Mouse (Mus musculus) layer of hippocampus, adult 8-10 months (tissue): ENCODE results near the gene Kcnma1. TPM values are rescaled to one million over a fixed set of nuclear protein-coding genes. Genes with fewer than 3 reads are reported as not detected.

Source experiments
- DNase-seq, 2 experiments: peaks; one replicate each; pipeline ENCODE4 v3.0.0; 2022; ENCODE audit warnings: low spot score in 2 of 2
- total RNA-seq, 4 experiments: library from RNA; stranded (reverse); gene quantifications; 2 replicates each; pipeline ENCODE4 v1.2.4; 2022

Gene Kcnma1
- total RNA-seq, 4 experiments from 2014 or later = 137 to 161 (median 145) TPM

- no peak for DNase-seq
Observed at GRCm38 (mm10) chr14:23605740-23606139, 408.6 kb downstream of the Kcnma1 start.

DNA sequence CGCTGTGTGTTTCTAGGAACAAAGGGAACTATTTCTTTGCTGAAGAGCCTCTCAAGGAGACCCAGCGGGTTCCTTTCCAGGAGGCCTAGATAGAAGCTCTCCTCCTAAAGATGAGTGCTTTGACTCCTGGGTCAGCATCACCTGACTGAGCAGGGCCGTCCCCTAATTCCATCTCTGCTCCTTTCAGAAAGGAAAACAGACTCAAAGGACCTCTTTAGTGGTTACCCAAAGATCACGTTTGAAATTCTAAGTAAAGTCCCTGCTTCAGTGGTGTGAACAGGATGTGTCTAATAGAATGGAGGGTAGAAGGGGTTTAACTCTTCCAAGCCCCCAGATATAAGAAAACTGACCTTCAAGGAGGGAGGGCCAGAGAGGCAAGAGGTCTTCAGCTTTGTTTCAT is 411.4 kb downstream of the Kcnma1 start:
- DNase-seq = no peak

DNA sequence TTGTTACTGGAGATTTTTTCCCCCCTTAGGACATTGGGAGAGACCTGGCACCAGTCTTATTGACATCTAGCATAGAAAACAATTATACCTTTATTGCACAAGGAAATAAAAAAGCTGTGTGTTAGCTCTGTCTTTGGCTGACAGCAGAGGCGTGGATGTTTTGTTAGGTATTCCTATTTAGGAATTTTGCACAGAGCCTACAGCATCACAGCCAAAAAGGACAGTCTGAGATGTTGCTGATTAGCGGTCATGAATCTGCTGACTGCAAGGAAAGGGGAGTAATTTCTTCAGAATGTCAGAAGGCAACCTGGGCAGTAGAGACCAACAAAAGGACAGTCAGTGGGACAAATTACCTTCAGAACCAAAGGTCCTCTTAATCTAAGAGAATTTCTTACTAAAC is 412.2 kb downstream of the Kcnma1 start:
- DNase-seq = no peak

DNA sequence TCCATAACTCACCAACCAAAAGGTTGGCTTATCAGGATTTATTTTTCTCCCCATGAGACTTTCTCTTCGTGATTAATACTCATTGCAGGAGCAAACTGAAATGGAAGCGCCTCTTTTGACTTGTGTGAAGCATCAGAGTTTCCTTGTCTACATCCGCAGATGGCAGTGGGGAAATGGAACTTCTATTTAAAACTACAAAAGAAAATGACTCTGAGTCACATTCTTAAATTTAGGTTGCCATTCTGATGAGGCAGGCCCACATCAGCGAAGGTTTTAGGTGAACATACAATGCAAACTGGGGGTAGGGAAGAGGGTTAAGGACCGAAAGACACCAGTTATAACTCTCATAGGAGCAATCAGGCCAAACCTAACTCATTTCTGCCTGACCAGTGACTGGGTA is 419.7 kb downstream of the Kcnma1 start:
- DNase-seq = no peak

- DNase-seq = no peak
Observed at GRCm38 (mm10) chr14:23592826-23593447, 421.4 kb downstream of the Kcnma1 start.

DNA sequence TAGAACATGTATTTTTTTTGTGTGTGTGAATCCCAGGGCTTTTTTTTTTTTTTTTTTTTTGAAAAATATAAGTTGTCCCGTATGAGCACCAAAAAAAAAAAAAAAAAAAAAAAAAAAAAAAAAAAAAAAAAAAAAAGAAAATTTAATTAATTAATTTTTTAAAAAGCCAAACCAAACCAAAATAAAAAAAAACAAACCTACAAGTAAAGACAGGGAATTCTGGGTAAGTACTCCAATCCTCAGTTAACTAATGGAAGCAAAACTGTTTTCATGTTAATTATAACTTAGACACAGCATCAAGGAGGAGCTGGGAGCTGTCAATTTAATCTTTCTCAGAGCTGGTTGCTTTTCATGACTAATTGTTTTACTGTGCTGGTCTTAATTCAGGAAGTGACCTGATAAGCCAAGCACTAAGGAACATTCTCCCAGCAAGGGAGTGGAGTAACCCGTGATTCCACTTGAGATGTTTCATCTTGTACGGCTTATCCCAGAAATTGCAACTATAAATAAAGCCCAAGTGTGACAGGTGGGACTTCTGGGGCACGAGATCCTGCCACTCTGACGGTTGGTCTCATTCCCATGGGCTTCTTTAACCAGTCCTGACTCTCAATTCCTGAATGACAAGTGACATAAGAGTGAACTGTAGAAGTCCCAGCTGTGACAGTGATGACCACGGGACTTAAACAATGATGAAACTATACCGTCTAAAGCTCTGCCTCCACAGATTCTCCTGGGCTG is 424.4 kb downstream of the Kcnma1 start:
- no peak for DNase-seq

DNA sequence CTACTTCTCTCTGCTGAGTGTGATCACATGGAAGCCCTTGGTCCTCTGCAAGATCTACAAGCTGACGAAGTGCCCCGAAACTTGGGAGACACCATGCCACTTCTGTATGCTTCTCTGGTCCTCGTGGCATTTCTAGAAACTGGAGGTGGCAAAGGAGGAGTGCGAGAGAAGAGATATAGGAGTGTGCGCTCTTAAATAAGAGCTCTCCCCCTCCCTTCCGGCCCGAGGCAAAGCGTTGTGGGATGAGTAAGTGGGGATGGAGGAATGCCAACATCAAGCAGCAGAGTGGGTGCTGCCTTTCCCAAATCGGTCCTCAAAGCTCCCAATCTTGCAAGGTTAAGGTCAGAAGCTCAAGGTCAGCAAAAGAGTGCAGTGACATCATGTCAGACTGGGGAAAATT is 426.8 kb downstream of the Kcnma1 start:
- peak in 1 of 2 experiments; percentile 34 for DNase-seq

GRCm38 (mm10) chr14:23583235-23583634 is 431.1 kb downstream of the Kcnma1 start:
- peak; percentile 42 to 57 for DNase-seq

DNA sequence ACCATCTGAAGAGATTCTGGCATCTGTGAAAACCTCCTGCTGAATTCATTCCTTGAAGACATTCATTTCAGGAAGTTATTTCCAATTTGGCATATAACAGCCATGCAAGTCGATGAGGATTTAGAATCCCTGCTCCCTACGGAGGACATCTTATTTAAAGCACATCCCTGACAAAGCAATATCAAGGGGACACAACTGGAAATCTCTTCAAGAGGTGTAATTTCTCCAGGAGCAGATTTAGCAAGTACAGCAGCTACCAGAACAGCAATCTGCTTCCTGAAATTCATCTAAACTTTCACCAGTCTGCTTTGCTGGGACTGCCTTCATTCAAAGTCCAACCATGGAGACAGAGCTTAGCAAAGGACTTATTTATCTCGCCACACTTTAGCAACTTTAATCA is 433.0 kb downstream of the Kcnma1 start:
- no peak for DNase-seq

DNA sequence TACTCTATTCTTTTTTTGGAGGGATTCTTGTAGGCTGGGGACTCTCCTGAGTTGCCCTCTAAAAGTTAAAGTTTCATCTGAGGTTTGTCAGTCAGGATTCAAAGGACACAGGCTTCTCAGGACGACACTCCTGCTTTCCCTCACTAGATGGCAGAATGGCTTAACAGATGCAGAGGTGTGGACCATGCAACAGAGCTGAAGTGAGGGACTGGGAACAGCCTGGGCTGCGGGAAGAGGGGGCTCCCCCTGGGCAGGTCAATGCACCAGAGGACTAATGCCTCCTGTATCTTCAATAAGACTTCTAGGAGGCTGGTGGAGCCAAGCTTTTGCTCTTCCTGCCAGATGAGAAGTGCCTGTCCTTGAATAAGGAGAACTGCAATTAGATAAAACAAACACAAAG is 438.3 kb downstream of the Kcnma1 start:
- DNase-seq = no peak

GRCm38 (mm10) chr14:23574136-23574535 is 440.2 kb downstream of the Kcnma1 start:
- no peak for DNase-seq

DNA sequence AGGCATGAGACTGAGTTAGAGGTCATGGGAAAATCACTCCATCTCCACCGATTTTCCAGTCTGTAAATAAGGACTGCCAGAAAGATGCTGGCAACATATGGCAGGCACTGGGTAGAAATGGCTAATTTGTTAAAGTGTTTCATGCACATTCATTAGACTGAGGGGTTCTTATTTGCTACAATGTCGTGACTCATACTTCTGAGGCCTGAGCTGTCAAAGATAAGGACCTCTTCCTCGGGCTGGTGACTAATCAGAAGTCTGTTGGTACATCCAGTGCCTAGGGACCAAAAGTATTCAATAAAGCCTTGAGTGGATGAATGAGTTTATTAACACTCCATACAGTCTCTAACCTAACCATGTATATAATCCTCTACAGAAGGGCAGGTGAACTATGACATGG is 440.9 kb downstream of the Kcnma1 start:
- no peak for DNase-seq

GRCm38 (mm10) chr14:23572778-23573177 is 441.5 kb downstream of the Kcnma1 start:
- no peak for DNase-seq

GRCm38 (mm10) chr14:23570251-23570650 is 444.0 kb downstream of the Kcnma1 start:
- no peak for DNase-seq

GRCm38 (mm10) chr14:23565931-23566330 is 448.4 kb downstream of the Kcnma1 start:
- DNase-seq = no peak

DNA sequence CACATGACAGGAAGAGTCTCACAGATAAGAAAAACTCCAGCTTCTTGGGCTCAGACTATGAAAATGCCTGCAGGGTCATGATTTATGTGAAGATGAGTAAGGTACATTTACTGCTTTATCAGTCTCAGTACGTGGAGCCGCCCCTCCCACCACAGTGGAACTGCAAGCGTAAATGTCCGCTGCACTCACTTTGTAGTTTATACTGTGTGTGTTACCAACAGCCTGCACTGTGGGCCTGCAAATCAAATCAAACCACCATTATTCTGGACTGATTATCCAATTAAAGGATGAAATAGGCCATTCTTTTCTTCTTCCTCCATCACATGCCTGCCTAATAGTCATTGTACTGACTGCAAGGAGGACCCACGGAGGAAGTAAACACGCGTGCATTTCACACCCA is 449.8 kb downstream of the Kcnma1 start:
- no peak for DNase-seq

- no peak for DNase-seq
Observed at GRCm38 (mm10) chr14:23563180-23563579, 451.1 kb downstream of the Kcnma1 start.

GRCm38 (mm10) chr14:23555647-23556046 is 458.6 kb downstream of the Kcnma1 start:
- DNase-seq = no peak

DNA sequence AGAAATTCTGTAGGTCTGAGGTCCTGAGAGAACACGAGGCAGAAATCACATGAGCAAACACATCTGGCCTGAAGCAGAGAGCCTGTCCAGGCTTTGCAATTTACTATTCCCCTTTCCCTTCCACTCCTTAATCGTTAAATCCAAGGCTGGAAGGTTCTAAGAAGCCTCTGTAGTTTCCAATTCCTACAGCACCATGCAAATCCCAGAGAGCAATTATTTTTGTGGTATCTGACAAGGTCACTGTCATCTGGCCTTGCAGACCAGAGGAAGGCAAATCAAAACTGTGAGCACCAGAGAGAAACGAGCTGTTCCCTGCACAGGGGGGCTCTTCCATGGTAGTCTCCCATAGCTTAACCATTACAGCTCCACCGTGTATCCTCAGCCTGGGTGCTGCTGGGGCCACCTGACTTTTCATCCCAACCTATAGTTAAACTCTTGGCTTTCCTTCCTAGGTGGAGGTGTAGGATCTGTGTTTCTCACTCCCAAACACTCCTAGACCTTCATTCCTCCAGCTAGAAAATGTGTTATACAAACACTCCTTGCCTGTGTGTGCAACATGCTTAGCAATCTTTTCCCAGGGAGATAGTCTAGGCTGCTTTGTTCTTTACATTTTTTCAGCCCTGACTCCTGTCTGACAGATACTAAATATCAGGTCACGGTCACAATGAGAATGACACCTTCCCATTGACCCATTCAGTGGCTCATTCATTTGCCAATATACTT is 461.9 kb downstream of the Kcnma1 start:
- no peak for DNase-seq

GRCm38 (mm10) chr14:23550467-23550866 is 463.8 kb downstream of the Kcnma1 start:
- DNase-seq = no peak

DNA sequence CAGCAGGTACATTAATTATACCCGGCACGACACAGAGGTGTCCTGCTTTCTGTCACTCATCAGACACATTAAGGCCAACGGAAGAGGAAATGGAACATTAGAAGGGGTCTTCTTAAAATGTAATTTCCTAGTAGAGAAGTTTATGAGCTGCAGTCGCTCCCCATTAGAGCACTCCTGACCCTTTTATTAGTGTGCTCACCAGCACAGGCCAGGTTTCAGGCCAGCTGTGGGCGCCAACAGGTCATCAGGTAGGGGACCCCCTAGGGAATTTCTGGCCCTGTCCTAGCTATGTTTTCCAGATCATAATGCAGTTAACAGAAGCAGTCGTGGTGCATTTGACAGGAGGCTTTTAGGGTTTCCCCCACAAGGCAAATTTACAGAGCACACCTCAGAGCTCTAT is 472.2 kb downstream of the Kcnma1 start:
- no peak for DNase-seq

DNA sequence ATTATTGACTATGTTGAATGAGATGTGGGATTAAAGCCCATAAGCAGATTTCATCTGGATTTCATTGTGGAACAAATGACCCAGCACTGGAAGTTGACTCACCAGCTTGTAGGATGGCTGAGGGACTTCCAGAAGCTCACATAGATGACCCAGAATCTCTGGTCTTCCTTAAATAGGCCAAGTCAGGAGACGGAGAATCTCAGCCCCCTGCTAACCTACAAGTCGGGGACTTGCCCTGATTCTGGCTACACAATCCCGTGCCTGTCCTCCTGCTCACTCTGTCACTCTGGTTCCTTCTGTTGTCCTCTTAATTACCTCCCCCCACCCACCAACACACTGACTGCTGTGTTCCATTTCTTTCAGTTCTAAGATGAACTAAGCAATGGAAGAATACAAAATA is 474.7 kb downstream of the Kcnma1 start:
- DNase-seq = no peak

DNA sequence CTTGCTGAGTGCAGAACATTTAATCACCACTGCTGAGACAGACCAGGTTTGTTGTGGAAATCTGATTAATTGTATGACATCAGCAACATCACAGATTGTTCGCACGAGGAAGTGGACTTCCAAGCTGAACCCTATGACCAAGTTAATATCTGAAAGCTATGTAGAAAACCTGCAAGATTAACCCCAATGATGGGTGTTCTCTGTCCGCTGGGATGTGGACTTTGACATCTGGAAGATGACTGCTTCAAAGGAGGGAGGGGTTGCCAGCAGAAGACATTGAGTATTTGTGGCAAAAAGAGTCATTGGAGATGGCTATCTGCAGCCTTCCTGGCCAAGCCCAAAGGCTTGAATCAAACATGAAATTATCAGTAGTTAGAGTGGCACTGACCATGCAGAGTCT is 480.9 kb downstream of the Kcnma1 start:
- no peak for DNase-seq
